Mouse (Mus musculus) lung, embryonic 14.5 days (tissue): ENCODE measurements at regions not wholly inside any gene's neighbourhood (a gene's known extent, or its start where the extent isn't known, plus 50 kb on each side); places are given as distances from the start of the nearest gene placed in this dataset.

Experiments used
- ATAC-seq: fragments of 200-750 bp; cut with Nextera tagmentation; 2 replicates; pipeline ENCODE4 v1.8.0; 2017; ENCODE audit warnings: mild to moderate bottlenecking, moderate TSS enrichment, moderate library complexity; ENCODE audit not compliant: insufficient read depth
- DNase-seq: peaks from one replicate; pipeline ENCODE4 v3.0.0-alpha.2; 2015
- H3K27ac ChIP-seq: fragments of 300-500 bp; sonication (generic); 2 replicates; pipeline ENCODE4 v1.5.1; 2014; ENCODE audit warnings: low read depth, mild to moderate bottlenecking, moderate library complexity
- H3K27me3 ChIP-seq: fragments of 300-500 bp; sonication (generic); 2 replicates; pipeline ENCODE4 v1.6.1; 2014; ENCODE audit warnings: low read length, control low read depth; ENCODE audit not compliant: insufficient read depth
- H3K36me3 ChIP-seq: fragments of 300-500 bp; sonication (generic); 2 replicates; pipeline ENCODE4 v1.6.1; 2014; ENCODE audit warnings: control low read depth; ENCODE audit not compliant: insufficient read depth
- H3K4me1 ChIP-seq: fragments of 300-500 bp; sonication (generic); 2 replicates; pipeline ENCODE4 v1.6.1; 2014; ENCODE audit warnings: antibody characterized with exemption, control low read depth; ENCODE audit not compliant: insufficient read depth
- H3K4me2 ChIP-seq: fragments of 300-500 bp; sonication (generic); 2 replicates; pipeline ENCODE4 v1.6.1; 2014; ENCODE audit warnings: mild to moderate bottlenecking
- H3K4me3 ChIP-seq: fragments of 300-500 bp; sonication (generic); 2 replicates; pipeline ENCODE4 v1.5.1; 2014; ENCODE audit warnings: low read depth, low read length
- H3K9ac ChIP-seq: fragments of 300-500 bp; sonication (generic); 2 replicates; pipeline ENCODE4 v1.6.1; 2014
- H3K9me3 ChIP-seq: fragments of 300-500 bp; sonication (generic); 2 replicates; pipeline ENCODE4 v1.6.1; 2016; ENCODE audit warnings: low read depth, low read length, control low read depth
- CTCF ChIP-seq: IDR thresholded peaks from 2 replicates; pipeline ENCODE4 v1.5.1; 2016; ENCODE audit warnings: antibody characterized with exemption, low read depth
- WGBS: fragments of 180-500 bp; shearing (Covaris S2); extraction: QIAGEN DNeasy Blood & Tissue Kit; methylation state at CpG from one replicate; pipeline ENCODE4 v1.1.7; 2014; 5-methylcytosine and 5-hydroxymethylcytosine counted together

GRCm38 (mm10) chr19:37788540-37788939 is 90.9 kb downstream of the Cyp26a1 start:
- Histone ChIP-seq H3K9ac (no peak overlapping the region), H3K9me3 (no peaks in the 10 kb centered on the region), H3K36me3 (no peaks in the 10 kb centered on the region), H3K27me3 (no peaks in the 10 kb centered on the region), H3K4me1 (no peaks in the 10 kb centered on the region), H3K4me2 (no peak overlapping the region), H3K27ac (no peak overlapping the region), H3K4me3 (no peak overlapping the region)
- DNase-seq (no peak), ATAC-seq (no peak)
- WGBS = 87% methylated on average over 3 of the region's 3 CpGs
- TF ChIP-seq CTCF = no peak

- Histone ChIP-seq H3K4me1 (no peaks in the 10 kb centered on the region), H3K4me3 (no peak overlapping the region), H3K27ac (no peak overlapping the region), H3K4me2 (no peak overlapping the region), H3K27me3 (no peaks in the 10 kb centered on the region), H3K9ac (no peak overlapping the region), H3K9me3 (no peaks in the 10 kb centered on the region), H3K36me3 (no peaks in the 10 kb centered on the region)
- 27% methylated on average over 12 of the region's 12 CpGs for WGBS
- TF ChIP-seq CTCF = no peak
- ATAC-seq (no peak), DNase-seq (no peak)
These were observed 92.1 kb downstream of the Cyp26a1 start for GRCm38 (mm10) chr19:37789576-37790180.

GRCm38 (mm10) chr19:37790281-37791073 is 92.9 kb downstream of the Cyp26a1 start:
- no peak for ATAC-seq
- no peak overlapping the region for H3K9ac ChIP-seq
- no peak for TF ChIP-seq CTCF
- no peak overlapping the region for H3K4me3 ChIP-seq
- no peaks in the 10 kb centered on the region for H3K27me3 ChIP-seq
- no peaks in the 10 kb centered on the region for H3K9me3 ChIP-seq
- no peaks in the 10 kb centered on the region for H3K4me1 ChIP-seq
- no peak overlapping the region for H3K27ac ChIP-seq
- no peaks in the 10 kb centered on the region for H3K36me3 ChIP-seq
- H3K4me2 ChIP-seq = no peak overlapping the region
- WGBS = 57% methylated on average over 24 of the region's 24 CpGs
- DNase-seq = no peak

GRCm38 (mm10) chr19:37793176-37793575 is 95.6 kb downstream of the Cyp26a1 start:
- Histone ChIP-seq H3K27ac (no peak overlapping the region), H3K27me3 (no peaks in the 10 kb centered on the region), H3K9ac (no peak overlapping the region), H3K36me3 (no peaks in the 10 kb centered on the region), H3K4me2 (no peak overlapping the region), H3K4me1 (no peaks in the 10 kb centered on the region), H3K4me3 (no peak overlapping the region), H3K9me3 (no peaks in the 10 kb centered on the region)
- DNase-seq (no peak), ATAC-seq (no peak)
- no peak for TF ChIP-seq CTCF
- 79% methylated on average over 9 of the region's 9 CpGs for WGBS

- H3K27me3 ChIP-seq = no peaks in the 10 kb centered on the region
- H3K9me3 ChIP-seq = no peaks in the 10 kb centered on the region
- no peak for TF ChIP-seq CTCF
- no peak overlapping the region for H3K4me2 ChIP-seq
- H3K27ac ChIP-seq = no peak overlapping the region
- H3K4me1 ChIP-seq = no peaks in the 10 kb centered on the region
- 70% methylated on average over 18 of the region's 18 CpGs for WGBS
- no peak overlapping the region for H3K9ac ChIP-seq
- no peaks in the 10 kb centered on the region for H3K36me3 ChIP-seq
- no peak overlapping the region for H3K4me3 ChIP-seq
- ATAC-seq = no peak
- peak; percentile 40 for DNase-seq
These were observed 98.2 kb downstream of the Cyp26a1 start for GRCm38 (mm10) chr19:37795552-37796343.

- Histone ChIP-seq H3K9me3 (no peaks in the 10 kb centered on the region), H3K4me2 (no peak overlapping the region), H3K27me3 (no peaks in the 10 kb centered on the region), H3K27ac (no peak overlapping the region), H3K36me3 (no peaks in the 10 kb centered on the region), H3K4me3 (no peak overlapping the region), H3K9ac (no peak overlapping the region), H3K4me1 (no peaks in the 10 kb centered on the region)
- ATAC-seq = no peak
- no peak for TF ChIP-seq CTCF
- no peak for DNase-seq
- 81% methylated on average over 3 of the region's 3 CpGs for WGBS
These were observed 102.6 kb downstream of the Cyp26a1 start for GRCm38 (mm10) chr19:37800161-37800660.

- no peak overlapping the region for H3K27ac ChIP-seq
- no peak overlapping the region for H3K9ac ChIP-seq
- WGBS = 72% methylated on average over 11 of the region's 11 CpGs
- no peak for DNase-seq
- H3K4me1 ChIP-seq = peaks cover 9% of the 10 kb centered on the region; the same call in 1 of the 2 replicates
- H3K36me3 ChIP-seq = no peaks in the 10 kb centered on the region
- no peak overlapping the region for H3K4me3 ChIP-seq
- no peak for TF ChIP-seq CTCF
- no peak for ATAC-seq
- H3K9me3 ChIP-seq = no peaks in the 10 kb centered on the region
- no peak overlapping the region for H3K4me2 ChIP-seq
- no peaks in the 10 kb centered on the region for H3K27me3 ChIP-seq
These were observed 112.1 kb downstream of the Cyp26a1 start for GRCm38 (mm10) chr19:37809666-37810065.
